Mouse (Mus musculus) spleen, adult 12 weeks (tissue): Measurements from ENCODE around the gene Defb48.

Experiments used
- DNase-seq: peaks from one replicate; pipeline ENCODE4 v3.0.0; 2022; ENCODE audit warnings: low spot score

Defb48 gene

GRCm38 (mm10) chr14:62928101-62928541, 56.2 kb downstream of the Defb48 start:
- no peak for DNase-seq
